Mouse (Mus musculus) kidney, embryonic 15.5 days (tissue): Measurements from ENCODE around the gene Mtr. TPM values are rescaled to one million over a fixed set of nuclear protein-coding genes. Genes with fewer than 3 reads are reported as not detected.
"Not testable (repeated sequence)": the region's sequence is repeated elsewhere in the genome, so short reads cannot be mapped to it uniquely, and the experiment has no call there.

Experiments used
- ATAC-seq: fragments of 200-750 bp; cut with Nextera tagmentation; replicated peaks from 2 replicates; pipeline ENCODE4 v1.8.0; 2017; ENCODE audit warnings: moderate TSS enrichment; ENCODE audit not compliant: low FRiP score
- H3K27ac ChIP-seq: fragments of 300-500 bp; sonication (generic); 2 replicates; pipeline ENCODE4 v1.5.1; 2015; ENCODE audit warnings: mild to moderate bottlenecking, inconsistent platforms
- H3K27me3 ChIP-seq: fragments of 300-500 bp; sonication (generic); 2 replicates; pipeline ENCODE4 v1.6.1; 2015; ENCODE audit warnings: inconsistent platforms
- H3K36me3 ChIP-seq: fragments of 300-500 bp; sonication (generic); 2 replicates; pipeline ENCODE4 v1.6.1; 2015; ENCODE audit warnings: inconsistent platforms
- H3K4me1 ChIP-seq: fragments of 300-500 bp; sonication (generic); 2 replicates; pipeline ENCODE4 v1.6.1; 2015; ENCODE audit warnings: inconsistent platforms
- H3K4me2 ChIP-seq: fragments of 300-500 bp; sonication (generic); 2 replicates; pipeline ENCODE4 v1.6.1; 2015; ENCODE audit warnings: moderate library complexity, mild to moderate bottlenecking, inconsistent platforms
- H3K4me3 ChIP-seq: fragments of 300-500 bp; sonication (generic); replicated peaks from 2 replicates; pipeline ENCODE4 v1.5.1; 2015; ENCODE audit warnings: mild to moderate bottlenecking, inconsistent platforms
- H3K9ac ChIP-seq: fragments of 300-500 bp; sonication (generic); 2 replicates; pipeline ENCODE4 v1.6.1; 2015; ENCODE audit warnings: mild to moderate bottlenecking, inconsistent platforms
- H3K9me3 ChIP-seq: fragments of 300-500 bp; sonication (generic); replicated peaks from 2 replicates; pipeline ENCODE4 v1.6.1; 2016; ENCODE audit warnings: inconsistent platforms
- WGBS: fragments of 180-500 bp; shearing (Covaris S2); methylation state at CpG from one replicate; pipeline ENCODE4 v1.1.7; 2015; ENCODE audit warnings: mixed read lengths; 5-methylcytosine and 5-hydroxymethylcytosine counted together
- polyA plus RNA-seq: library from polyadenylated mRNA; unstranded; fragments of >200 nt; fragmentation: Nextera tagmentation; extraction: Ambion mirVana; gene quantifications from 2 replicates; pipeline ENCODE4 v1.2.1, GENCODE M21; 2015

Mtr gene
- polyA plus RNA-seq, 1 experiment from 2014 or later, result 13.7 TPM

DNA sequence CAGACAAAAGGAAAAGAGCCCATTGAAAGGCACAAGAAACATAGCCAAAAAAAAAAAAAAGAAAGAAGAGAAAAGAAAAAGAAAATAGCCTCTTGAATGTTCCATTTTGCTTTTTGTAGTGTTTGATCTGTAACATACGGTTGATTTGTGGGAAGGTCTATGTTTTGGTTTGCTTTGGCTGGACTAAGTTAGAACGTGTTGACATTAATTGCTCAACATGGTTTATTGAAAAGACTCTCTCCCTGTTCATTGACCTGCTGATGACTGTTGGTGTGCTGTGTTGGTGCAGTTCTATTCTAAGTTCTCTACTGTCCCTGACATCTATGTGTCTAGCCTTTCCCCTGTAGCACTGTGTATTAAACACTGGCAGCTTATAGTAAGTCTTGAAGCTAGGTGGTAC, 111.5 kb downstream of the Mtr start:
- H3K9me3 ChIP-seq, result no peaks in the 10 kb centered on the region
- no peak overlapping the region for H3K27ac ChIP-seq
- no peaks in the 10 kb centered on the region for H3K27me3 ChIP-seq
- no peak for ATAC-seq
- no peaks in the 10 kb centered on the region for H3K36me3 ChIP-seq
- no peaks in the 10 kb centered on the region for H3K4me1 ChIP-seq
- H3K9ac ChIP-seq, result no peak overlapping the region
- H3K4me2 ChIP-seq, result no peak overlapping the region
- H3K4me3 ChIP-seq, result no peak overlapping the region
- WGBS, result 51% methylated on average over 2 of the region's 2 CpGs

DNA sequence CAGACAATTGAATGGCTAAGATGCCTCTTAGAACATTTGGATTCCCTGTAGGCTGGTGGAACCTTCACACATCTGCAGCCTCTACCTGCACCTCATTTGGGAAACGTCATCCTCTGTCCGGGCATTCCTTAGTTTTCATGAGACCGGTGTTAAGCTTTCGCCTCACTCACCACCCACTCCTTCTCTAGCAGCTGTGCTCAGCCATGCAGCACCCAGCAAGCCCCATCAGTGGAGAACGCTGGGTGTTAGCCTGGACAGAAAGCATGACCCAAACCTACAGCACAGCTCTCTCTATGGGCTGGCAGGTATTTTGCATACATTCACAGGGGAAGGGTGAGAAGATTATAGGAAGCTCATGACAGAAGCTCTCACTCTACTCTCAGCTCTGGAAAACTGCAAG, 114.6 kb downstream of the Mtr start:
- Histone ChIP-seq H3K4me2 (no peak overlapping the region), H3K9ac (no peak overlapping the region), H3K27me3 (no peaks in the 10 kb centered on the region), H3K4me1 (no peaks in the 10 kb centered on the region), H3K9me3 (no peaks in the 10 kb centered on the region), H3K36me3 (no peaks in the 10 kb centered on the region), H3K27ac (no peak overlapping the region), H3K4me3 (no peak overlapping the region)
- ATAC-seq, result 0 out of 2 replicates have a peak, but pooled peaks have one; percentile 15
- WGBS, result 72% methylated on average over 5 of the region's 5 CpGs

DNA sequence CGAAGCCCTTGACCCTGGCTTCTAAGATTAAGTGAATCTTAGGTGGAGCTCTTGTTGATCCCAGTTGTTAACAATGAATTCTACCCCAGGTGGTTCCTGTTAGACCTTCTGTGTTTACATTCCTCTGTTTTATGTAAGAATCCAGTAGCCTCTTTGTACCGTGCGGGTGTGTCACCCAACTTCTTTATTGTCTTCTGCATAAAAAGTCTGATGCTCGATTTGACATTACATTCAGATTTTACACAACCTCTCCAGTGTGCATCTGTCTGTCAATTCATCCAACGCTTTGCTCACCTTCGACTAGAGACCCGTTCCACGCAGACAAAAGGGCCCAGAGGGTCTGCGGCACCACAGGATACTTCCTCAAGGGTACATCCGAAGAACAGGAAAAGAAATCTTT, 121.5 kb downstream of the Mtr start:
- H3K4me3 ChIP-seq, H3K9ac ChIP-seq, H3K27me3 ChIP-seq, ATAC-seq, H3K27ac ChIP-seq, H3K36me3 ChIP-seq, H3K9me3 ChIP-seq, H3K4me1 ChIP-seq, H3K4me2 ChIP-seq: not testable (repeated sequence)
- 92% methylated on average over 10 of the region's 10 CpGs for WGBS

DNA sequence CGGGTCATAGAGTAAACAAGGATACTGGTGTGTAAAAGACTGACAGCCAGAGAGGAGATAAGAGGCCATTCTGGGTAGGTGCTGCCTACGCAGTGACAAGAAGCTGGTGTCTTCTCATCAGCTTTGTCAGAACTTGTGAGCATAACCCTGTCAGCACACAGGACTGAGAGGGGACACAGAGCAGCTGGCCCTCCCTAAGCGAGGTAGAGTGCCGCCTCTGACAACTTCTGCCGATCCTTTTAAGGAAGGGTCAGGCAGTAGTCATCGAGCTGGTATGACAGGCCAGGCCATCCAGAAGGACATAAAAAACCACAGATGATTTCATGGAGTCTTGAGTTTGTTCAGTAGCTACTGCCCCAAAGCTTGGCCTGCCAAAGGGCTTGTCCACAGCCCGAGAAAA, 124.4 kb downstream of the Mtr start:
- Histone ChIP-seq H3K4me2 (no peak overlapping the region), H3K9ac (no peak overlapping the region), H3K4me3 (no peak overlapping the region), H3K4me1 (no peaks in the 10 kb centered on the region), H3K9me3 (no peaks in the 10 kb centered on the region), H3K27me3 (no peaks in the 10 kb centered on the region), H3K36me3 (no peaks in the 10 kb centered on the region), H3K27ac (no peak overlapping the region)
- ATAC-seq, result no peak; the same call in 1 of the 2 replicates
- WGBS, result 75% methylated on average over 7 of the region's 7 CpGs

Other genes with a start within 250 kb of the Mtr start
- 0.15 and 0.42 TPM in 2 replicates for gene Ryr2, start 151.2 kb downstream of the Mtr start, polyA plus RNA-seq
- gene Actn2, start 82.6 kb upstream of the Mtr start, polyA plus RNA-seq, result 21.0 and 36.4 TPM in 2 replicates
- 21.3 and 22.0 TPM in 2 replicates for gene Heatr1, start 136.9 kb upstream of the Mtr start, polyA plus RNA-seq
- gene Lgals8, start 206.8 kb upstream of the Mtr start, polyA plus RNA-seq, result 20.4 and 22.5 TPM in 2 replicates